Mouse (Mus musculus): ENCODE measurements at regions not wholly inside any gene's neighbourhood (a gene's known extent, or its start where the extent isn't known, plus 50 kb on each side); places are given as distances from the start of the nearest gene placed in this dataset.

GRCm38 (mm10) chr1:138011581-138011980 is 163.9 kb downstream of the Ptprc start:
- Histone ChIP-seq H3K4me3 (ENCODE audit: low read length) (no peak overlapping the region), H3K27me3 (ENCODE audit: insufficient read depth, low read length) (no peaks in the 10 kb centered on the region), H3K36me3 (ENCODE audit: insufficient read depth, low read length) (no peaks in the 10 kb centered on the region), H3K27ac (ENCODE audit: low read length) (no peak overlapping the region), H3K4me1 (ENCODE audit: insufficient read depth, low read length) (no peaks in the 10 kb centered on the region; the same call in none of the 2 replicates), H3K9ac (replicated peaks; ENCODE audit: low read length) (no peak overlapping the region), H3K4me2 (replicated peaks; ENCODE audit: low read depth, low read length) (no peak overlapping the region), H3K9me3 (ENCODE audit: low read length) (no peaks in the 10 kb centered on the region)
- no peak for ATAC-seq (ENCODE audit: low FRiP score, low TSS enrichment)
- 33% methylated on average over 1 of the region's 1 CpGs for WGBS

- no peak for ATAC-seq (ENCODE audit: low FRiP score, low TSS enrichment)
- WGBS, result 23% methylated on average over 7 of the region's 7 CpGs
- Histone ChIP-seq H3K36me3 (ENCODE audit: insufficient read depth, low read length) (no peaks in the 10 kb centered on the region), H3K27me3 (ENCODE audit: insufficient read depth, low read length) (no peaks in the 10 kb centered on the region), H3K9ac (replicated peaks; ENCODE audit: low read length) (no peak overlapping the region), H3K9me3 (ENCODE audit: low read length) (no peaks in the 10 kb centered on the region), H3K4me3 (ENCODE audit: low read length) (no peak overlapping the region), H3K4me2 (replicated peaks; ENCODE audit: low read depth, low read length) (no peak overlapping the region), H3K4me1 (ENCODE audit: insufficient read depth, low read length) (no peaks in the 10 kb centered on the region; the same call in none of the 2 replicates), H3K27ac (ENCODE audit: low read length) (no peak overlapping the region)
Observed at GRCm38 (mm10) chr1:138010910-138011477, 164.5 kb downstream of the Ptprc start.

- no peak overlapping the region for H3K4me3 ChIP-seq (ENCODE audit: low read length)
- H3K4me2 ChIP-seq (replicated peaks; ENCODE audit: low read depth, low read length), result no peak overlapping the region
- 49% methylated on average over 1 of the region's 1 CpGs for WGBS
- H3K27ac ChIP-seq (ENCODE audit: low read length), result no peak overlapping the region
- no peaks in the 10 kb centered on the region; the same call in none of the 2 replicates for H3K4me1 ChIP-seq (ENCODE audit: insufficient read depth, low read length)
- no peaks in the 10 kb centered on the region for H3K27me3 ChIP-seq (ENCODE audit: insufficient read depth, low read length)
- ATAC-seq (ENCODE audit: low FRiP score, low TSS enrichment), result no peak
- no peaks in the 10 kb centered on the region for H3K9me3 ChIP-seq (ENCODE audit: low read length)
- H3K36me3 ChIP-seq (ENCODE audit: insufficient read depth, low read length), result no peaks in the 10 kb centered on the region
- H3K9ac ChIP-seq (replicated peaks; ENCODE audit: low read length), result no peak overlapping the region
Observed at GRCm38 (mm10) chr1:138006811-138007210, 168.7 kb downstream of the Ptprc start.

GRCm38 (mm10) chr1:138004319-138004718 is 171.2 kb downstream of the Ptprc start:
- H3K27me3 ChIP-seq (ENCODE audit: insufficient read depth, low read length), result no peaks in the 10 kb centered on the region
- H3K4me1 ChIP-seq (ENCODE audit: insufficient read depth, low read length), result no peaks in the 10 kb centered on the region
- H3K9me3 ChIP-seq (ENCODE audit: low read length), result no peaks in the 10 kb centered on the region
- H3K4me3 ChIP-seq (ENCODE audit: low read length), result no peak overlapping the region
- H3K27ac ChIP-seq (ENCODE audit: low read length), result no peak overlapping the region
- ATAC-seq (ENCODE audit: low FRiP score, low TSS enrichment), result no peak
- no peaks in the 10 kb centered on the region for H3K36me3 ChIP-seq (ENCODE audit: insufficient read depth, low read length)
- WGBS, result 39% methylated on average over 2 of the region's 2 CpGs
- no peak overlapping the region for H3K9ac ChIP-seq (replicated peaks; ENCODE audit: low read length)
- H3K4me2 ChIP-seq (replicated peaks; ENCODE audit: low read depth, low read length), result no peak overlapping the region

- no peaks in the 10 kb centered on the region for H3K27me3 ChIP-seq (ENCODE audit: insufficient read depth, low read length)
- ATAC-seq (ENCODE audit: low FRiP score, low TSS enrichment), result no peak
- H3K4me1 ChIP-seq (ENCODE audit: insufficient read depth, low read length), result no peaks in the 10 kb centered on the region
- no peak overlapping the region for H3K4me3 ChIP-seq (ENCODE audit: low read length)
- no peak overlapping the region for H3K9ac ChIP-seq (replicated peaks; ENCODE audit: low read length)
- H3K4me2 ChIP-seq (replicated peaks; ENCODE audit: low read depth, low read length), result no peak overlapping the region
- no peaks in the 10 kb centered on the region for H3K36me3 ChIP-seq (ENCODE audit: insufficient read depth, low read length)
- no peak overlapping the region for H3K27ac ChIP-seq (ENCODE audit: low read length)
- WGBS, result 88% methylated on average over 3 of the region's 3 CpGs
- no peaks in the 10 kb centered on the region for H3K9me3 ChIP-seq (ENCODE audit: low read length)
Observed at GRCm38 (mm10) chr1:137999268-137999900, 176.1 kb downstream of the Ptprc start.

- Histone ChIP-seq H3K27ac (ENCODE audit: low read length) (no peak overlapping the region), H3K9ac (replicated peaks; ENCODE audit: low read length) (no peak overlapping the region), H3K4me1 (ENCODE audit: insufficient read depth, low read length) (no peaks in the 10 kb centered on the region), H3K4me2 (replicated peaks; ENCODE audit: low read depth, low read length) (no peak overlapping the region), H3K9me3 (ENCODE audit: low read length) (no peaks in the 10 kb centered on the region), H3K4me3 (ENCODE audit: low read length) (no peak overlapping the region), H3K36me3 (ENCODE audit: insufficient read depth, low read length) (no peaks in the 10 kb centered on the region), H3K27me3 (ENCODE audit: insufficient read depth, low read length) (no peaks in the 10 kb centered on the region)
- ATAC-seq (ENCODE audit: low FRiP score, low TSS enrichment), result no peak
- WGBS, result 95% methylated on average over 2 of the region's 2 CpGs
Observed at GRCm38 (mm10) chr1:137996041-137996440, 179.5 kb downstream of the Ptprc start.

- WGBS, result 79% methylated on average over 1 of the region's 1 CpGs
- no peak for ATAC-seq (ENCODE audit: low FRiP score, low TSS enrichment)
Observed at GRCm38 (mm10) chr1:137991936-137992335, 183.6 kb downstream of the Ptprc start.

GRCm38 (mm10) chr1:137991412-137991811 is 184.1 kb downstream of the Ptprc start:
- Histone ChIP-seq H3K27ac (ENCODE audit: low read length) (no peak overlapping the region), H3K9me3 (ENCODE audit: low read length) (no peaks in the 10 kb centered on the region), H3K4me1 (ENCODE audit: insufficient read depth, low read length) (no peaks in the 10 kb centered on the region), H3K4me2 (replicated peaks; ENCODE audit: low read depth, low read length) (no peak overlapping the region), H3K27me3 (ENCODE audit: insufficient read depth, low read length) (no peaks in the 10 kb centered on the region), H3K4me3 (ENCODE audit: low read length) (no peak overlapping the region), H3K9ac (replicated peaks; ENCODE audit: low read length) (no peak overlapping the region), H3K36me3 (ENCODE audit: insufficient read depth, low read length) (no peaks in the 10 kb centered on the region)
- no peak for ATAC-seq (ENCODE audit: low FRiP score, low TSS enrichment)
- WGBS, result 83% methylated on average over 5 of the region's 5 CpGs

More at GRCm38 (mm10) chr1:137991936-137992335, 183.6 kb downstream of the Ptprc start:
- Histone ChIP-seq H3K36me3 (ENCODE audit: insufficient read depth, low read length) (no peaks in the 10 kb centered on the region), H3K4me1 (ENCODE audit: insufficient read depth, low read length) (no peaks in the 10 kb centered on the region), H3K9ac (replicated peaks; ENCODE audit: low read length) (no peak overlapping the region), H3K4me3 (ENCODE audit: low read length) (no peak overlapping the region), H3K4me2 (replicated peaks; ENCODE audit: low read depth, low read length) (no peak overlapping the region), H3K9me3 (ENCODE audit: low read length) (no peaks in the 10 kb centered on the region), H3K27ac (ENCODE audit: low read length) (no peak overlapping the region), H3K27me3 (ENCODE audit: insufficient read depth, low read length) (no peaks in the 10 kb centered on the region)

GRCm38 (mm10) chr1:137973406-137973805 is 202.1 kb downstream of the Ptprc start:
- Histone ChIP-seq H3K36me3 (ENCODE audit: insufficient read depth, low read length) (peaks cover 4% of the 10 kb centered on the region; the same call in 1 of the 2 replicates), H3K9me3 (ENCODE audit: low read length) (no peaks in the 10 kb centered on the region), H3K4me3 (ENCODE audit: low read length) (no peak overlapping the region), H3K4me1 (ENCODE audit: insufficient read depth, low read length) (no peaks in the 10 kb centered on the region), H3K4me2 (replicated peaks; ENCODE audit: low read depth, low read length) (no peak overlapping the region), H3K9ac (replicated peaks; ENCODE audit: low read length) (no peak overlapping the region), H3K27ac (ENCODE audit: low read length) (0 out of 2 replicates have a peak overlapping the region, but pooled peaks have one; percentile 20), H3K27me3 (ENCODE audit: insufficient read depth, low read length) (no peaks in the 10 kb centered on the region)
- WGBS, result 11% methylated on average over 3 of the region's 3 CpGs
- ATAC-seq (ENCODE audit: low FRiP score, low TSS enrichment), result peak; percentile 91

GRCm38 (mm10) chr1:137972620-137973350 is 202.7 kb downstream of the Ptprc start:
- Histone ChIP-seq H3K36me3 (ENCODE audit: insufficient read depth, low read length) (peaks cover 4% of the 10 kb centered on the region; the same call in 1 of the 2 replicates), H3K9me3 (ENCODE audit: low read length) (no peaks in the 10 kb centered on the region), H3K9ac (replicated peaks; ENCODE audit: low read length) (no peak overlapping the region), H3K4me2 (replicated peaks; ENCODE audit: low read depth, low read length) (no peak overlapping the region), H3K4me1 (ENCODE audit: insufficient read depth, low read length) (no peaks in the 10 kb centered on the region), H3K4me3 (ENCODE audit: low read length) (no peak overlapping the region), H3K27ac (ENCODE audit: low read length) (0 out of 2 replicates have a peak overlapping the region, but pooled peaks have one; percentile 20), H3K27me3 (ENCODE audit: insufficient read depth, low read length) (no peaks in the 10 kb centered on the region)
- 61% methylated on average over 6 of the region's 6 CpGs for WGBS
- ATAC-seq (ENCODE audit: low FRiP score, low TSS enrichment), result no peak
